Mouse (Mus musculus) neural tube, embryonic 11.5 days (tissue): ENCODE measurements around the gene Sh3bp1. TPM values are rescaled to one million over a fixed set of nuclear protein-coding genes. Genes with fewer than 3 reads are reported as not detected.

ENCODE experiments used
- ATAC-seq: fragments of 200-750 bp; cut with Nextera tagmentation; 2 replicates; pipeline ENCODE4 v1.8.0; 2017; ENCODE audit warnings: moderate number of reproducible peaks, mild to moderate bottlenecking, moderate TSS enrichment, moderate library complexity; ENCODE audit not compliant: insufficient read depth, low FRiP score, low TSS enrichment
- DNase-seq: peaks from one replicate; pipeline ENCODE4 v3.0.0-alpha.2; 2015; ENCODE audit warnings: low spot score
- H3K27ac ChIP-seq: fragments of 300-500 bp; sonication (generic); 2 replicates; pipeline ENCODE4 v1.5.1; 2014; ENCODE audit warnings: low read depth, mild to moderate bottlenecking, low read length
- H3K27me3 ChIP-seq: fragments of 300-500 bp; sonication (generic); 2 replicates; pipeline ENCODE4 v1.6.1; 2014; ENCODE audit warnings: mild to moderate bottlenecking, low read length, mixed read lengths; ENCODE audit not compliant: control insufficient read depth, insufficient read depth
- H3K36me3 ChIP-seq: fragments of 300-500 bp; sonication (generic); 2 replicates; pipeline ENCODE4 v1.6.1; 2014; ENCODE audit warnings: mild to moderate bottlenecking, low read length, moderate library complexity, mixed read lengths; ENCODE audit not compliant: control insufficient read depth, insufficient read depth
- H3K4me1 ChIP-seq: fragments of 300-500 bp; sonication (generic); 2 replicates; pipeline ENCODE4 v1.6.1; 2014; ENCODE audit warnings: low read length, mixed read lengths; ENCODE audit not compliant: control insufficient read depth, insufficient read depth
- H3K4me2 ChIP-seq: fragments of 300-500 bp; sonication (generic); 2 replicates; pipeline ENCODE4 v1.6.1; 2014; ENCODE audit warnings: low read depth, mild to moderate bottlenecking, moderate library complexity
- H3K4me3 ChIP-seq: fragments of 300-500 bp; sonication (generic); 2 replicates; pipeline ENCODE4 v1.5.1; 2014; ENCODE audit warnings: low read depth, low read length
- H3K9ac ChIP-seq: fragments of 300-500 bp; sonication (generic); 2 replicates; pipeline ENCODE4 v1.6.1; 2014; ENCODE audit warnings: mild to moderate bottlenecking, low read length
- H3K9me3 ChIP-seq: fragments of 300-500 bp; sonication (generic); 2 replicates; pipeline ENCODE4 v1.6.1; 2016; ENCODE audit warnings: low read length; ENCODE audit not compliant: control insufficient read depth
- WGBS: fragments of 180-500 bp; shearing (Covaris S2); extraction: QIAGEN DNeasy Blood & Tissue Kit; methylation state at CpG from one replicate; pipeline ENCODE4 v1.1.7; 2014; 5-methylcytosine and 5-hydroxymethylcytosine counted together
- microRNA-seq: library from miRNA; unstranded; fragments of <30 nt; microRNA quantifications from one replicate; pipeline ENCODE4, GENCODE M21; 2016
- polyA plus RNA-seq: library from polyadenylated mRNA; unstranded; fragments of >200 nt; fragmentation: Nextera tagmentation; extraction: Ambion mirVana; gene quantifications from 2 replicates; pipeline ENCODE4 v1.2.1, GENCODE M21; 2014

Gene Sh3bp1
- polyA plus RNA-seq, 1 experiment from 2014 or later = 14.4 TPM

DNA sequence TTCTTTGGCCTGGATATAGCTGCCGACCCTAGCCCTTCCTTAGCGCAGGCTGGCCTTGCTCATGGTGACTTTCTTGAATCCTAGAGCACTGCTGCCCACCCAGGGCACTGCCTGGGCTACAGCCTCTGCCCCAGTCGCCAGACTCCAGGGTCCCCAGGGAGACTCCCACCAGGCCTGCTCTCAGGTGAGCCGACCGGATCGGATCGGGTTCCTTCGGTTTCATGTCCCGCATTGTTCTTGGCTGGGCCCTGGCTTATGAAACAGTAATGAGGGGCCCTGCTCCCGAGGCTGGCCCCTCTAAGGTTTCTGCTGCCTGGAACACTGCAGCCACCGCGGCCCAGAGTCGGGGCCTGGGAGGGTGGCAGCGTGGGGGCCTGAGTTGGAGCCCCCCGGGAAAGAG is 57.5 kb downstream of the Sh3bp1 start:
- ATAC-seq = no peak
- Histone ChIP-seq H3K9ac (no peak overlapping the region), H3K36me3 (peaks cover 6% of the 10 kb centered on the region; the same call in 1 of the 2 replicates), H3K27ac (no peak overlapping the region), H3K9me3 (no peaks in the 10 kb centered on the region), H3K4me1 (no peaks in the 10 kb centered on the region), H3K27me3 (no peaks in the 10 kb centered on the region), H3K4me2 (no peak overlapping the region), H3K4me3 (no peak overlapping the region)
- 66% methylated on average over 15 of the region's 15 CpGs for WGBS
- no peak for DNase-seq

DNA sequence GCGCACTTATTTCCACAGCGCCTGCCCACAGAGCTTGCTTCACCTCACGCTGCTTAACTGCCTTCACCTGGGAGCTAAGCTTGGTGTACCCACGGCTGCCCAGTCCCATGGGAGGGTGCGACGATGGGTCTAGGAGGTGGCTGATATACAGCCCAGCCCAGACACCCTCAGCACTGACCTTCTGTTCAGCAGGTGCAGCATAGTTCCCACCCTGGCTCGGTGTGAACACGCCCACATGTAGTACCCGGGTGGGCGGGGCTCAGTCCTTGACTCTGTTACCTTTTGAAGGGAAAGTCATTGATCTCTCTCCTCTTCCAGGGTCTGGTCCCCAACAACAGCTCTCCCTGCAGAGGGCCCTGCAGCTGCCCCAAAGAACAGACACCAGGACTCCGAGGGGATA is 60.0 kb downstream of the Sh3bp1 start:
- ATAC-seq (no peak), DNase-seq (no peak)
- Histone ChIP-seq H3K4me2 (no peak overlapping the region), H3K4me1 (no peaks in the 10 kb centered on the region), H3K4me3 (no peak overlapping the region), H3K9ac (no peak overlapping the region), H3K27ac (no peak overlapping the region), H3K9me3 (no peaks in the 10 kb centered on the region), H3K36me3 (peaks cover 9% of the 10 kb centered on the region; the same call in 1 of the 2 replicates), H3K27me3 (no peaks in the 10 kb centered on the region)
- WGBS = 87% methylated on average over 11 of the region's 11 CpGs

DNA sequence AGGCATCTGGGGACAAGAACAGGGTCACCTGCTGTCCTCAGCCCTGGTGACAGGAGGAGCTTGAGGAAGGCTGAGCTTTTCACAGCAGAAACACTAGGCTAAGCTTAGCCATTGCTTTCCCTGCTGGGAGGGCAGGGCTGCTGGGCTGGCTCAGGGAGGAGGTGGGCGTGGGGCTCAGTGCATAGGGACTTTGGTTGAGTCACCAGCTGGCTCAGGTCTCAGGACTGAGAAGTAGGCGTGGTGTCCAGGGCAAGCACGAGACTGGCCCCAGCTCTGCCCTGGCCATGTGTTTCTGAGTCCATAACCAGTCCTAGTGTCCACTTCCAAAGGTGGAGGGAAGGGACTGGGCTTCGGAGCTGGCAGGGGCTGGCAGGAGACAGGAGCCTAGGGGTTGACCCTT is 60.5 kb downstream of the Sh3bp1 start:
- no peak overlapping the region for H3K4me2 ChIP-seq
- DNase-seq (no peak), ATAC-seq (no peak)
- H3K27ac ChIP-seq = no peak overlapping the region
- no peak overlapping the region for H3K9ac ChIP-seq
- no peaks in the 10 kb centered on the region for H3K9me3 ChIP-seq
- H3K4me3 ChIP-seq = no peak overlapping the region
- no peaks in the 10 kb centered on the region for H3K4me1 ChIP-seq
- WGBS = 79% methylated on average over 4 of the region's 4 CpGs
- H3K27me3 ChIP-seq = no peaks in the 10 kb centered on the region
- H3K36me3 ChIP-seq = peaks cover 9% of the 10 kb centered on the region; the same call in 1 of the 2 replicates

Small RNA genes within 50 kb of the gene (microRNA-seq; reads per million reads assigned to microRNA genes)
- not detected for gene Mir6955

Other genes starting within 250 kb of the Sh3bp1 start
- 0.15 and 0.73 TPM in 2 replicates for gene Elfn2, start 181.0 kb upstream of the Sh3bp1 start, polyA plus RNA-seq
- gene Mfng, start 126.3 kb upstream of the Sh3bp1 start, polyA plus RNA-seq = 34.1 and 34.9 TPM in 2 replicates
- gene Card10, start 96.7 kb upstream of the Sh3bp1 start, polyA plus RNA-seq = 3.3 and 3.7 TPM in 2 replicates
- 14.0 and 15.1 TPM in 2 replicates for gene Cdc42ep1, start 57.1 kb upstream of the Sh3bp1 start, polyA plus RNA-seq
- gene Lgals2, start 44.2 kb upstream of the Sh3bp1 start, polyA plus RNA-seq = not detected in 2 replicates
- gene Gga1, start 22.6 kb upstream of the Sh3bp1 start, polyA plus RNA-seq = 36.4 and 37.0 TPM in 2 replicates
- gene Gm49510, start 101 bp upstream of the Sh3bp1 start, polyA plus RNA-seq = 0.27 TPM in 1 of 2 replicates, not detected in the other
- 34.9 and 36.0 TPM in 2 replicates for gene Pdxp, start 14.2 kb downstream of the Sh3bp1 start, polyA plus RNA-seq
- 263 and 311 TPM in 2 replicates for gene Lgals1, start 27.0 kb downstream of the Sh3bp1 start, polyA plus RNA-seq
- gene Nol12, start 35.2 kb downstream of the Sh3bp1 start, polyA plus RNA-seq = 55.9 and 58.8 TPM in 2 replicates
- gene Triobp, start 48.0 kb downstream of the Sh3bp1 start, polyA plus RNA-seq = 42.4 and 46.4 TPM in 2 replicates
- 289 and 340 TPM in 2 replicates for gene H1f0, start 128.7 kb downstream of the Sh3bp1 start, polyA plus RNA-seq
- gene Galr3, start 142.1 kb downstream of the Sh3bp1 start, polyA plus RNA-seq = not detected in 2 replicates
- 59.5 and 65.6 TPM in 2 replicates for gene Ankrd54, start 163.1 kb downstream of the Sh3bp1 start, polyA plus RNA-seq
- gene Eif3l, start 175.4 kb downstream of the Sh3bp1 start, polyA plus RNA-seq = 250 and 259 TPM in 2 replicates
- 6.8 and 7.9 TPM in 2 replicates for gene Micall1, start 209.1 kb downstream of the Sh3bp1 start, polyA plus RNA-seq
- gene Polr2f, start 241.2 kb downstream of the Sh3bp1 start, polyA plus RNA-seq = 301 and 311 TPM in 2 replicates
- gene 1700088E04Rik, start 241.5 kb downstream of the Sh3bp1 start, polyA plus RNA-seq = 8.8 and 9.4 TPM in 2 replicates